Mouse (Mus musculus) right cerebral cortex, adult 18-20 months (tissue): ENCODE results near the gene C2cd5.
"Not testable (repeated sequence)": the region's sequence is repeated elsewhere in the genome, so short reads cannot be mapped to it uniquely, and the experiment has no call there.

Experiments used
- DNase-seq: peaks from one replicate; pipeline ENCODE4 v3.0.0; 2022; ENCODE audit warnings: mixed read lengths

C2cd5 gene

DNA sequence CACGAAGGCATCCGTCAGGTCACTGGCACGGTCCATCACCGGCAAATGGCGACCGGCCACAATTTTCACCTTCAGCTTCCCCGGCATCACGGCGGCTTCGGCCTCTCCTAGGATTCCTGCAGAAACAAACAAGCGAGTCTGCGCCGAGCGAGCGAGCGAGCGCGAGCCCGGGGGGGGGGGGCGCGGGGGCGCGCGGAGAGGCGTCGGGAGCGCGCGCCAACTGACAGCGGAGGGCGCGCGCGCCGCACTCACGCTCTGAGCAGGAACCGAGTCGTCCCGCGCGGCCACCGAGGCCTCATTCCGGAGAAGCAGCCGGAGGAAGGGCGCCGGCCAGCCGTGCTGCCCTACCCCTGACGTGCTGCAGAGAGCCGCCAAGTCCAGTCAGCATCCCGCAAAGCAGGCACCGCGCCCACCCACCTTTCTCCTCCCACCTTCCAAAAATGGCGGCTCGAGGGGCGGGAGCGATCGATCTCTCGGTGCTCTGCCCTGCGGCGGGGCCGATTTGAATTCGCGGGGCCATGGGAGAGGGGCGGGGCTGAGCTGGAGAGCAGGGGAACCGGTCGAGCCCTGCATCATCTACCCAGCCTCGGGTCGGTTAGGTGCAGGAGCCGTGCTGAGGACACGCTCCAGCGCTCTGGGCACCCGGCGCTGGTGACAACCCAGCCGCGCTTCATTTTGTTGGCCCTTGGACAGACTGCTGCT is at the start of gene C2cd5:
C2cd5 (minus strand) TSS at position 461 of the 702 bp plus-strand sequence.
- peak; percentile 97 for DNase-seq

DNA sequence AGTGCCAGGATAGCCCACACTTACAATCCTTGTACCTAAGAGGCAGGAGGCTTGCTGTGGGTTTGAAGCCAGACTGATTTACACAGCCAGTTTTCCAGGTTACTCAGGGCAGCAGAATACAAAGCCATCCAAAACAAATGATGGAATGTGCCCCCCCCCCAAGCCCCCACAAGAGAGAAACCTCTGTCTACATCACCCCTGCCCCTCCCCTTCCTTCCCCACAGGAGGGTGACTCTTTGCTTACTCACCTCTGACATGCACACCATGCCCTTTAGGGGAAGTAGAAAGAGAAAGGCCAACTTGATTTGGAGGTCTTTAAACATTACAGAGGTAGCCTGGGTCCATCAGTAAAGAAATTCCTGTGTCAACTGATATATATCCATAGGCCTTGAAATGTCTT is 48.9 kb upstream of the C2cd5 start:
- DNase-seq: no peak

DNA sequence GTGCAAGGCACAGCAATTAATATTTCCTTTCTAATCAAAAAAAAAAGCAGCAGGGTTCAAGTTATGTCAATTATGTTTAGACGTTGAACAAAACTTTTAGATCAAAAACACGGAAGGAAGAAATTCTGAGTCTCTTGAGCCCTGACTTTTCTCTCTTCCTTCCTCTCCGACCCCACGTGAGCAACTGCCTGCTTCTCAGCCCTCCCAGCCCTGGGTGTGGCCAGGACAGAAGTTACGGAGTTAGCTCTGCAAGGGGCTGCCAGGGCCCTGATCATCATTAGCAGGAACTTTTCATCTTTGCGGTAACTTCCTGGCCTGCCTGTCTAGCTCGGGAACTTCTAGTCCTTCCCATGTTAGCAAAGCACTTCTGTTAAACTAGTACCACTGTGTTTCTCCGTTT is 46.8 kb upstream of the C2cd5 start:
- no peak for DNase-seq

DNA sequence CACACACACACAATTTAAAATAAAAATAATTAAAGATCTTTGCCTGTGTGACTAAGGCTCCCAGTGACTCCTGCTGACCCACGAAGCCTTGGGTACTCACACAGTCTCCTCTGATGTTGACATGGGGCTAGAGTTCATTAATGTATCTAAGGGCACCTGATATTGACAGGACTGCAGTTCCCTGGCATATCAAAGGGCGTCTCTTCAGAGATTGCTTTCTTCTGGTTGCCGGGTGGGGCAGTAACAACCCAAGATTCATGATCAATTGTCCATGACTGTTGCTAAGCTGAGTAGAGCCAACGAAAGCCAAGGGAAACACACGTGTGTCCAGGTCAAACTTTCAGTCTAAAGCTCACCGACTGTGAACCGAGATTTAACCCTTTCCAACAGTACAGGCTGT is 45.1 kb upstream of the C2cd5 start:
- DNase-seq: no peak

DNA sequence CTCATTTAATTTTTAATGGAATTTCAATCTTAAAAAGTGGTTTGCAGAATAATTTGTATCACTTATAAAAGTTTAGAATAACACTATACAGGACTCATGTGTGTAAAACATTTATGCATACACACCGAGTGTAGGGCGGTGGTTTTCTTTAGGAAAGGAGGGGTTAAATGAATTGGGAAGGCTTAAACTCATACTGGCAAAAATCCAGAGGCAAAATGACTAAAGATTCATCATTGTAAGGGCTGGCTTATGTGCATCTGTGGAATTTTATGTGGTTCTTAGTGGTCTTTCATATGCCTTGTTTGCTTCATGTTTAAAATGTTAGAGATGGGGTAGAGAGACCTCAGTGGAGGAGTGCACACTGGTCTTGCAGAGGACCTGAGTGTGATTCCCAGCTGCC is 44.6 kb upstream of the C2cd5 start:
- no peak for DNase-seq

DNA sequence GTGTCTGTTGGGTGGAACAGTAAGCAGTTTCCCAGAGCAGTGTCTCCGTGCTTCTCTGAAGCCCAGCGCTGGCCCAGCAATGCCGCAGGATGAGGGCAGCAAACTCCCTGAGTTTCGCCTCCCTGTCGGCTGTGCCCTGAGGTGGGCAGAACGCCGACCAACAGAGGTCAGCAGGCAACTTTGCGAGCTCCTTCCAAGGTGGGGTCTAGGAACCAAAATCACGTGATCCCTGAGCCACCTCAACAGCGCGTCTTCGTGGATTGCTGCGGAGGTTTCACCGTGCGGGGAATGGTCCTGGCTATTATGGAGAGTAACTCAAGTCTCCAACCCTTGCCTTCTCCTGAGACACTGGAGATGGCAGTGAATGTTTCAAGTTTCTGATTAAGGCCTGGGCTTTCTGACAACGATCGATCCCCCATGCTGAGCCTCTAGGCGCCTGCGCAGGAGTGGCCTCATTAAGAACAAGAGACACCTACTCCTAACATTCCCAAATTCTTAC is 43.9 kb upstream of the C2cd5 start:
- peak; percentile 8 for DNase-seq

DNA sequence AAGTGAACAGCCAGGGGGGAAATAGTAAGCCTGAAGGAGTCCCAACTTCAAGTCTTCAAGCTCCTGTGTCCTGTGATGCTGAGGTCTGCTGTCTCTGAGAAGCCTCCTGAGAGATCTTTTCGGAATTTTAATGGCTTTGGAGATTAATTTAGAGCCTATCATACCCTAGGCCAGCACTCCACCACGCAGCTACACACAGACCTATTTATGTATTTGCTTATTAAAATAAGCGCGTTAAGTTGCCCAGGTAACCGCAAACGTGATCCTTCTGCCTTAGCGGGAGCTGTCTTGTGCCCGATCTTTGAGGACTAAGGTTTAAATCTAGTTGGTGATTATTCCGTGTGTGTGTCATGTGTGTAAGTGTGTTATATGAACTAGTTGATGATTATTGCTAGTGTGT is 43.4 kb upstream of the C2cd5 start:
- no peak for DNase-seq

DNA sequence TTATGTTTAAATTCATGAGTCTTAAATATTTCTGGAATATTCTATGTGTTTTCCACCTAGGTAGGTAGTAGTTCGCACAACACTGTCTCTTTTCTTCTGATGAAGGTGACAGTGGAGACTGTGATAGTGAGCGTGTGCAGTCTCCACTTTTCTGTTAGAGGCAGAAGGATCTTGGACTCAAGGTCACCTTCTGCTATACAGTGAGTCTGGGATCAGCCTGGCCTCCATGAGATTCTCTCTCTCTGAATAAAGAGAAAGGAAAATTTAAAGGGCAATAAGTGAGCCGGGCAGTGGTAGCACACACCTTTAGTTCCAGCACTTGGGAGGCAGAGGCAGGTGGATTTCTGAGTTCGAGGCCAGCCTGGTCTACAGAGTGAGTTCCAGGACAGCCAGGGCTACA is 42.9 kb upstream of the C2cd5 start:
- no peak for DNase-seq

DNA sequence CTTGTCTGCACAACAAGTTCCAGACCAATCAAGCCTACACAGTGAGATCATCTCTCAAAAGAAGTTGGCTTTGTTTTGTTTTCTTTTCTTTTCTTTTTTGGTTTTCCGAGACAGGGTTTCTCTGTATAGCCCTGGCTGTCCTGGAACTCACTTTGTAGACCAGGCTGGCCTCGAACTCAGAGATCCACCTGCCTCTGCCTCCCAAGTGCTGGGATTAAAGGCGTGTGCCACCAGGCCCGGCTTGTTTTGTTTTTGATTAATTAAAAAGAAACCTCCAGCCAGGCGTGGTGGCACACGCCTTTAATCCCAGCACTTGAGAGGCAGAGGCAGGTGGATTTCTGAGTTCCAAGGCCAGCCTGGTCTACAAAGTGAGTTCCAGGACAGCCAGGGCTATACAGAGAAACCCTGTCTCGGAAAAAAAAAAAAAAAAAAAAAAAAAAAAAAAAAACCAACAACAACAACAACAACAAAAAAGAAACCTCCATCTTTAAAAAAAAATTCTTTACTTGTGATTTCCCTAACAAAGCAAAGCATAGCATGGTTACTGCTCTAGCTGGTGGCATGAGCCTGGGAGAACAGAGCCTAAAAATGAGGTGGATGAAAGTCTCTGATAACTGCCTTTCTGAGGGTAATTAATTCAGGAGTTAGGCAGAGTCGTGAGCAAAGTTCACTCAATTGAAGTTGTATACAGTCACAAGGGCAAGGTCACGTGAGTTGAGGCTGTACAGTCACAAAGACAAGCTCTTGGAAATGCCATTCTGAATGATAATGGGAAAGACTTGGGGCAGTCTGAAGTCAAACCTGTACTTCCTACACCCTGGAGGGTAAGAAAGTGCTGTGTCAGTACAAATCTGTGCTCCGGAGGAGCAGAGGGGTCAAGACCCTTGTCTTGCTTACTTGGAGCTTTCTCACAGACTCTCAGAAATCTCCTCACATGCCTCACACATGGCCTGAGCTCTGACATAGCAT is 42.0 kb upstream of the C2cd5 start:
- DNase-seq: not testable (repeated sequence)

DNA sequence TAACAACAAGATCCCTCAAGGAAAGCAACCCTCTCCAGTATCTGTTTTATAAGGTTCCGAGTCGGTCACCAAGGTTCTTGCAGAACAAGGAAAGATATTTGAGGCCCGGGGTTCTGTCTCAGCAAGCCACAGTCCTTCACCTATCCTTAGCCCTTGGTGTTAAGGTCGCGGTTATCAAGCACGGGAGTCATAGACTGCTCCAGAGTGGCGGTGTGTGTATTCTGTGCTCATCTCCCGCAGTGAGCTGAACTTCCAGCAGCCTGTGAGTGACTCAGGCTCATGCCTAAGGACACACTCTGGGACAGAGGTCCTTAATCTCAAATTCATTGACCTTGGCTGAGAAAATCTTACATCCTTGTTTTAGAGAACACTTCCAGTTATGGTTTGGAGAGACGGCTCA is 40.9 kb upstream of the C2cd5 start:
- no peak for DNase-seq

DNA sequence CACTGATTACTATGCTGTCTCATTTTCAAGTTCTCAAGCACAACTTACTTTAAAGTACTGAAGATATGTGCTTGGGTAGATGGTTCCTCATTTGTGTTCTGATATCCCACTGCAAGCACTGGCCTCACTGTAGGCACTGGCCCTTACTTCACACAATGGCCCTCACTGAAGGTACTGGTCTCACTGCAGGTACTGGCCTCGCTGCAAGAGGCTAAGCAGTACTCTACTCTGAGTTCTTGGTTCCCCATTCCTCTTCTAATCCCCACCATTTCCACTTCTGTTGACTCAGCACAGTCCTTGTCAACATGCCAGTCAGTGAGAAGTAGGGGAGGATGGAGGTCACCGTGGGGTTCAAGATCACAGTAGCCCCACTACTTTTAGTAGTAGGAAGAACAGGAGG is 39.5 kb upstream of the C2cd5 start:
- DNase-seq: no peak

DNA sequence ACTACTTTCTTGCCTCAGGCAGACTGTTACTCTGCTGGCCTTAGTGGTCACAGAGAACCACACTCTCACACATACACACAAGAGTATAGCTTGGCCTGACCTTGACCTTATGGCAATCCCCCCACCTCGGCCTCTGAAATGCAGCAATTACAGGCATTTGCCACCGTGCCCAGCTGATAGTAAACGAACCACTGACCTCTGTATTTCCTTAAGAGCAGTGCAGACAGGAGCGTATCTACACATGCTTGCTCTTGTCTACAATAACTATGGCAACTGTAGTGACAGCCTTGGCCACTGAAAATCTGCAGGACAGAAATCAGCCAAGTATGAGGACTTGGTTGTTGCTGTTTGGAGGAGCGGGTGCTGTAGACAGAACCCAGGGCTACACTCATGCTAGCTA is 37.4 kb upstream of the C2cd5 start:
- no peak for DNase-seq

DNA sequence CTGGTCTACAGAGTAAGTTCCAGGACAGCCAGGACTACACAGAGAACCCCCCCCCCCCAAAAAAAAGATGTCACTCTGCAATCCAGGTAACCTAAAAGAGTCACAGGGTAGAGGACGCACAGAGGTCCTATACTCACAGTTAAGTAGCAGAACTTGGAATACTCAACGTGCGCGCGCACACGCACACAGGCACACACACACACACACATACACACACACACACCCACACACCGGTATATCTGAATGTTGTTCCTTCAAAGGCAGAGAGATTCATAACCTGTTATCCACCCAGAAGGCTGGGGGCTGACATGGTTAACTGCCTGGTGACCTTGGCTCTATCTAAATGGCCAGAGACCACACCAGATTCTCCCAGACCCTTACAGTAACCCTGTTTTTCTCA is 36.7 kb upstream of the C2cd5 start:
- no peak for DNase-seq

DNA sequence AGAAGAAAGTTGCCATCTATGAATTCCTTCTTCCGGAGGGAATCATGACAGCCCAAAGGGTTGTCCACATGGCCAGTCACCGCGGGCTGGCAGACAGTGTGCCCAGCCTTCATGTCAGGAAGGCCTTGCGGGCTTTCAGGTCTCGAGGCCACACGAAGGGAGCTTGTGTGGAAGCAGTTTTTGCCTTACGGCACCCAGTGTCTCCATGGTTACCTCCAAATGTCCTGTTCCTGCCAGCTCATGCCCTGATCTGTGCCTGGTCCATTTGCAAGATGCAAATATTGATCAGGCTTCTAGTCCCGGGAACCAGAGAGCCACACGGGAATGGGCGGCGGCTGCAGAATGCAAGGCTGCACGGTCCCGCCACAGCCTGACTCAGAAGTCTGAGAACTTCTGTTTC is 35.2 kb upstream of the C2cd5 start:
- DNase-seq: no peak

DNA sequence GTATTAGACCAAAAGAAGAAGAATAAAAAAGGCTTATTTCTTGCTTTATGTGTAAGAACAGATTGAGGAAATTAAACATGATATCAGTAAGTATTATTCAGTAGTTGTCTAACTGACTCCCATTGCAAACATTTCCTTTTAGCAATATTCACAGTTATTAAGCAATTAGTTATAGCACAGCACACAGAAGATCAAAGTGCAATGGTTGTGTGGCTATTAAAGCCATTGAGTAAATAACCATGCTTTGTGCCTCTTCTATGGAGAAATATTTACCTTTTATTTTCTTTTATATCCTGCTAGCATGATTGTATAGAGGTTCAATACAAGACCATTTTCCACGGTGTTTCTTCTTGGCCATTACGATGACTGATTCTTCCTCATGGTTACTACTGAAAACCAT is 33.2 kb upstream of the C2cd5 start:
- no peak for DNase-seq

DNA sequence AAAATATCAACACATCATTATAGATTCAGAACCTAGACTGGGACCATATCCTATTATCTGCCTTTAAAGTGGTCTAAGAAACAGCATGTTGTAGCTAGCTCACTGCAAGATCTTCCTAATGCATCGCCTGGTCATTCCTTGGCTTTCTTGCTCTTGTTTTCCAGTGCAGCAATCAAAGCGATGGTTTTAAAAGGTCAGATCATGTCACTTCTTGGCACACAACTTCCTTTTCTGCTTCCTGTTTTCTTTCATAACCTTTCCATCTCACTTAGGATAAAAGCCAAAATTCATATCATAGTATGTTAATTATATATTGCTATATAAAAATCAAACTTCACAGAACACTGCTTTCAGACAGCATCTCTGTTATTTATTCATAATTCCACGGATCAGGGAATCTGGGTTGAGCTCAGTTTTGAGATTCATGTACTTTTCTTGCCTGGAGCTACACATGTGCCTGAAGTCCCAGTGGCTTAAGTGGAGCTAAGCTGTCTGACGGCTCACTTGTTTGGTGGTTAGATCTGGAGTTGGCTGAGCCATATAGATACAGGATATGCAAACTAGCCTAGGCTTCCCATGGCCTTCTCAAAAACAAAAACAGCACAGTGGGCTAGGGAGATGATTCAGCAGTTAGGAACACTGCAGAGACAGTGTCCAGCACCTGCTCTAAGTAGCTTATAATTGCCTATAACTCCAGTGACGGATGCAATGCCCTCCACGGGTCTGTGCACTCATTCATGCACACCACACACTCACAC is 32.1 kb upstream of the C2cd5 start:
- DNase-seq: no peak

DNA sequence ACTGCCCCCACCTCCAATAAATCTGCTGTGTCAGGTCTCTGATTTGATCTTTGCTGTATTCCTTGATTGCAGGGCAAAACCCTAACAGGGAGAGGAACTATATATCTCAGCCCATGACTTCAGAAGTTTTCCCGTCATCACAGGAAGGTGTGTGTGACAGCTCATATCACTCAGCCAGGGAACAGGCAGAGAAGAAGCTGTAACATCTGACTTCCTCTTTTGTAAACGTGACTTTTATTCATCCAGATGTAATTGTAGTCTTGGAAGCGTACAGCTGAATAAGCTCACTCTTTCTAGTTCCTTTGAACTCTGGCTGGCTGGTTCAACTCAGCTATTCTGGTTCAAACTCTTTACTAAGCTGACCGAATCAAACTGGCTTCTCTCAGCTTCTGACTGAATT is 30.5 kb upstream of the C2cd5 start:
- DNase-seq: no peak

DNA sequence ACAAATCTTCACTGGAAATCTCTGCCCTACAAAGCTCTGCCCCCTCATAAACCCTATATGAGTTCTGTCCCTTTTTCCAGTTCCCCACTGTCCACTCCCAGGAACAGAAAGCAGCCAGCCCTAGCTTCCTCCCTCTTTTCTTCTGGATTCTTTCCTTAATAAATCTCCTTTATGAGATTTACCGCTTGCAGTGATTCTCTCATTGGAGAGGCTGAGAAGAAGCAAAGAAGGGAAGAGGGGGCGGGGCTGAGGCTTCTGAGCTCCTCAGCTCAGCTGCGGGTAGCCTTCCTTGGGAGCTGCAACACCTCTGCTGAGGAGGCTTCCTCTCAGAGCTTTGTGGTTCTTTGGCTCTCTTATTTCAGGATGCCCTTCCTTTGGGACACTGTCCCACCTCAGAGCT is 30.0 kb upstream of the C2cd5 start:
- no peak for DNase-seq

DNA sequence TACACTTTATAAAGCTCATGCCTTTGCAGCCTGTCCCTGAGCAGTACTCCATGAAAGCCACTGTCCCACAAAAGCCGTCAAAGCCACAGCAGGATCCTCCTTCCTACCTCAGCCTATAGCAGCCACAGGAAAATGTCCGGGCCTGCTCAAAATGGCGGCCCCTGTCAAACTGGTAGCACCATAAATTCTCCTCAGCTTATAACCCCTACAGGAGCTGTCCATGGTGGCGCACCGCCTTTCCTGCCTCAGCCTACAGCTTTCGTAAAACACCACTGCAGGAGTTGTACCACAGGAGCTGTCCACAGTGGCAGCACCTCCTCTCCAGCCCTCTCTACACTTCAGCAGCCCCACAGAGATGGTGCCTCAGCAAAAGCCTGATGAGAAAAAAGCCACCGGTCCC is 29.5 kb upstream of the C2cd5 start:
- DNase-seq: no peak

DNA sequence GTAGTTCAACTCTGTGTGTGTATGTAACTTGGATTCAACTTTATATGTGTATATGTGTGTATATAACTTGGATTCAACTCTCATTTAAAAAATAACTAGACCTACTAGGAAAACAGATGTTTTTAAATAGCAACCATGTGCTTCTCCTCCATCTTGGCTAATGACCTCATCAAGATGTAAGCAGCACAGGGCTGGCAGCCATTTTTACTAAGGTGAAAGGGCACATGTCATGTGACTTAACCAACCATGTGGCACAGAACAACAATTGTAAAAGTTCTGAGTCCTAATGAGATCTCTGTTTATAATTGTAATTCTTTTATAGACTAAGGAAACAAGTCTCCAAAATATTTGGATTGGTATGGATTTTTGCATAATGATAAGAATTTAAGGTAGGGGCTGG is 25.8 kb upstream of the C2cd5 start:
- no peak for DNase-seq

DNA sequence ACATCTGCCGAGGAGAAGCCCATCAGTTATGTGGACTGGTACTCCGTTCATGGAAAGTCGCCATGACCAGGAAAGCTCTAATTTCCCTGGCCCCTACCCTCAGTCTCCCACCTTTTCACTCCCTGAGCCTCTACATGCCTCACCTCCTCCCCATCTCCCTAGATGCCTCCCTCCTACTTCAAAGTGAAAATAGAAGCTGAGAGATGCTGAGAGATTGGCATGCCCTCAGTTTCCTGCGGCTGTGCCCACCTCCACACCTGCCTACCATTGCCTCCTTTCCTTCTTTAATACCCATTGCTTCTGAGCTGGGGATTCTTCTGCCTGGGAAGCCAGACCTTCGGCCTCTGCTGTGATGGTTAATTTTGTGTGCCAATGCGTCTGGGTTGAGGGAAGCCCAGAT is 19.4 kb upstream of the C2cd5 start:
- no peak for DNase-seq

DNA sequence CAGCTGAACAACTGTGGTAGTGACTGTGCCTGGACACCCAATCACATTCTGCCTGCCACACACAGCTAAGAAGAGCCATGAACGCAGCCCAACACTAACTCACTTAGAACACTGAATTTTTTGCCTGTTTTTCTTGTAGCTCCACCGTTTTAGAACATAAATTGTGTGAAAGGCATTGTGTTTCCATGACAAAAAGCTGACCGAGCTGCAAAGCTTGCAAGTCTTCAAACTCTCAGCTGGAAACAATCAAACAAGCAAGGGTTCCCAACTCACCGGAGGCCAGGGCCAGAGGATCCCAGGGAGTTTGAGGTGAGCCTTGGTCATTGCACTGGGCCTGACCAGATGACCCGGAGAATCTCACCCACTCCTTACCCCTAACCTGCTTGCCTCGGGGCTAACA is 16.8 kb upstream of the C2cd5 start:
- no peak for DNase-seq

DNA sequence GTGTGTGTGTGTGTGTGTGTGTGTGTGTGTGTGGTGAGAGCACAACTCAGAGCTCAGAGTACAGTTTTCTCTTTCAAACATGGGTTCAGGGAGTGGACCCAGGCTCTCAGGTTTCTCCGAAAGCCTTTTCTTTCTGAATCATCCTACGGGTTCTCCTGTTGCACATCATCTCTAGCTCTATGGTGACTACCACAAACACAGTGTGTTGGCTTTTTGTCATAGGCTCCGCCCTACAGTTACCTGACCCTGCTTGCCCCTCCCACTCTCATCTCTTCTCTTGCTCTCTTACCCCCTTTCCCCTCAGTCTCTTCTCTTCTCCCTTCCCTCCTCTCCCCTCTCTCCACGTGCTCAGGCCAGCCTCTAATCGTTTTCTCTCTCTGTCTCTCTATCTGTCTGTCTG is 15.6 kb upstream of the C2cd5 start:
- DNase-seq: no peak
